Mouse (Mus musculus): Measurements from ENCODE around the gene Ap1g1.

The Ap1g1 gene

GRCm38 (mm10) chr8:109779431-109780228, 1.3 kb downstream of the Ap1g1 start:
- in situ Hi-C loops (cut with MboI; ENCODE audit: low sequenced_read_pairs) = no loop called here

GRCm38 (mm10) chr8:109780548-109780947, 2.2 kb downstream of the Ap1g1 start:
- in situ Hi-C loops (cut with MboI; ENCODE audit: low sequenced_read_pairs) = no loop called here

GRCm38 (mm10) chr8:109790938-109791337, 12.6 kb downstream of the Ap1g1 start:
- in situ Hi-C loops (cut with MboI; ENCODE audit: low sequenced_read_pairs) = no loop called here

GRCm38 (mm10) chr8:109795166-109795565, 16.8 kb downstream of the Ap1g1 start:
- in situ Hi-C loops (cut with MboI; ENCODE audit: low sequenced_read_pairs) = no loop called here

GRCm38 (mm10) chr8:109798721-109799120, 20.4 kb downstream of the Ap1g1 start:
- in situ Hi-C loops (cut with MboI; ENCODE audit: low sequenced_read_pairs) = no loop called here

GRCm38 (mm10) chr8:109799245-109799644, 20.9 kb downstream of the Ap1g1 start:
- in situ Hi-C loops (cut with MboI; ENCODE audit: low sequenced_read_pairs) = no loop called here

GRCm38 (mm10) chr8:109800325-109800724, 22.0 kb downstream of the Ap1g1 start:
- in situ Hi-C loops (cut with MboI; ENCODE audit: low sequenced_read_pairs) = no loop called here

- in situ Hi-C loops (cut with MboI; ENCODE audit: low sequenced_read_pairs) = no loop called here
Observed at GRCm38 (mm10) chr8:109803211-109803610, 24.9 kb downstream of the Ap1g1 start.

GRCm38 (mm10) chr8:109803801-109804200, 25.4 kb downstream of the Ap1g1 start:
- in situ Hi-C loops (cut with MboI; ENCODE audit: low sequenced_read_pairs) = no loop called here

GRCm38 (mm10) chr8:109806522-109806921, 28.2 kb downstream of the Ap1g1 start:
- in situ Hi-C loops (cut with MboI; ENCODE audit: low sequenced_read_pairs) = no loop called here

GRCm38 (mm10) chr8:109807401-109808119, 29.2 kb downstream of the Ap1g1 start:
- in situ Hi-C loops (cut with MboI; ENCODE audit: low sequenced_read_pairs) = no loop called here

GRCm38 (mm10) chr8:109808120-109808447, 29.7 kb downstream of the Ap1g1 start:
- in situ Hi-C loops (cut with MboI; ENCODE audit: low sequenced_read_pairs) = no loop called here

- in situ Hi-C loops (cut with MboI; ENCODE audit: low sequenced_read_pairs) = no loop called here
Observed at GRCm38 (mm10) chr8:109810434-109810833, 32.1 kb downstream of the Ap1g1 start.

GRCm38 (mm10) chr8:109815268-109815667, 36.9 kb downstream of the Ap1g1 start:
- in situ Hi-C loops (cut with MboI; ENCODE audit: low sequenced_read_pairs) = no loop called here

GRCm38 (mm10) chr8:109817933-109818332, 39.6 kb downstream of the Ap1g1 start:
- in situ Hi-C loops (cut with MboI; ENCODE audit: low sequenced_read_pairs) = no loop called here

GRCm38 (mm10) chr8:109823561-109823960, 45.2 kb downstream of the Ap1g1 start:
- in situ Hi-C loops (cut with MboI; ENCODE audit: low sequenced_read_pairs) = no loop called here

GRCm38 (mm10) chr8:109839822-109840221, 61.5 kb downstream of the Ap1g1 start:
- in situ Hi-C loops (cut with MboI; ENCODE audit: low sequenced_read_pairs) = no loop called here

GRCm38 (mm10) chr8:109842468-109842867, 64.1 kb downstream of the Ap1g1 start:
- in situ Hi-C loops (cut with MboI; ENCODE audit: low sequenced_read_pairs) = no loop called here

GRCm38 (mm10) chr8:109847866-109848265, 69.5 kb downstream of the Ap1g1 start:
- in situ Hi-C loops (cut with MboI; ENCODE audit: low sequenced_read_pairs) = no loop called here

GRCm38 (mm10) chr8:109848981-109849380, 70.6 kb downstream of the Ap1g1 start:
- in situ Hi-C loops (cut with MboI; ENCODE audit: low sequenced_read_pairs) = no loop called here

GRCm38 (mm10) chr8:109853423-109853822, 75.1 kb downstream of the Ap1g1 start:
- in situ Hi-C loops (cut with MboI; ENCODE audit: low sequenced_read_pairs) = no loop called here

- in situ Hi-C loops (cut with MboI; ENCODE audit: low sequenced_read_pairs) = no loop called here
Observed at GRCm38 (mm10) chr8:109854522-109854921, 76.2 kb downstream of the Ap1g1 start.
